Mouse (Mus musculus): ENCODE data around the gene Grm1. TPM values are rescaled to one million over a fixed set of nuclear protein-coding genes. Genes with fewer than 3 reads are reported as not detected.

The Grm1 gene
- polyA plus RNA-seq, 1 experiment from 2014 or later = 0.04 TPM

- DNase-seq (ENCODE audit: low spot score) (peak; percentile 42), ATAC-seq (ENCODE audit: low read depth) (no peak)
- Histone ChIP-seq H3K27me3 (replicated peaks; ENCODE audit: control insufficient read depth, insufficient read depth, low read length) (no peaks in the 10 kb centered on the region), H3K9ac (ENCODE audit: low read depth, low read length) (no peak overlapping the region), H3K4me1 (ENCODE audit: control insufficient read depth, insufficient read depth, low read length) (no peaks in the 10 kb centered on the region), H3K27ac (replicated peaks; ENCODE audit: low read depth, low read length) (no peak overlapping the region), H3K36me3 (ENCODE audit: control insufficient read depth, insufficient read depth, low read length) (no peaks in the 10 kb centered on the region), H3K9me3 (ENCODE audit: control insufficient read depth, low read length) (no peaks in the 10 kb centered on the region), H3K4me3 (ENCODE audit: low read depth, low read length) (no peak overlapping the region), H3K4me2 (ENCODE audit: low read depth, low read length) (no peak overlapping the region)
- WGBS = 86% methylated on average over 1 of the region's 1 CpGs
Measured at GRCm38 (mm10) chr10:10701326-10701725, 380.8 kb downstream of the Grm1 start.

- peak; percentile 38 for DNase-seq (ENCODE audit: low spot score)
- WGBS = 33% methylated on average over 1 of the region's 1 CpGs
- H3K9ac ChIP-seq (ENCODE audit: low read depth, low read length) = no peak overlapping the region
- H3K36me3 ChIP-seq (ENCODE audit: control insufficient read depth, insufficient read depth, low read length) = no peaks in the 10 kb centered on the region
- H3K4me2 ChIP-seq (ENCODE audit: low read depth, low read length) = no peak overlapping the region
- no peaks in the 10 kb centered on the region for H3K27me3 ChIP-seq (replicated peaks; ENCODE audit: control insufficient read depth, insufficient read depth, low read length)
- H3K9me3 ChIP-seq (ENCODE audit: control insufficient read depth, low read length) = no peaks in the 10 kb centered on the region
- H3K4me1 ChIP-seq (ENCODE audit: control insufficient read depth, insufficient read depth, low read length) = no peaks in the 10 kb centered on the region
- H3K27ac ChIP-seq (replicated peaks; ENCODE audit: low read depth, low read length) = no peak overlapping the region
- H3K4me3 ChIP-seq (ENCODE audit: low read depth, low read length) = no peak overlapping the region
- ATAC-seq (ENCODE audit: low read depth) = no peak
Measured at GRCm38 (mm10) chr10:10700903-10701302, 381.3 kb downstream of the Grm1 start.

DNA sequence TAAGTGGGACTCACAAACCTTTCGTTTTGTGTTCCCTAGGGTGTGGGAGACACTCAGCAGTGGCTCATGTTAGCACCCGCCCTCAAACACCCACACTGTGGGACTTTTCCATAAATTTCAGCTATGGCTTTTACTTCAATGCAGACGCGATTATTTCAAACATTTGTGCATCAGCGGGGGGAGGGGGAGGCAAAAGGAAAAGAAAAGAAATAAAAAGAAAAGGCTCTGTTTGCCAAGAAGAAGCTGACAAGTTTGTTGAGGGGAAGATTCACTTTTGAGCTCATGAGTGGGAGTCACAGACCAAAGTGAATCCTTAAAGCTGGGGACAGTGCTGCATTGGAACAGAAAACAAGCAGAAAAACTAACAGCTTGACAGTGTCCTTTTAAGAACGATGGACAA lies 384.7 kb downstream of the Grm1 start:
- Histone ChIP-seq H3K9ac (ENCODE audit: low read depth, low read length) (no peak overlapping the region), H3K4me2 (ENCODE audit: low read depth, low read length) (no peak overlapping the region), H3K4me3 (ENCODE audit: low read depth, low read length) (no peak overlapping the region), H3K27me3 (replicated peaks; ENCODE audit: control insufficient read depth, insufficient read depth, low read length) (no peaks in the 10 kb centered on the region), H3K27ac (replicated peaks; ENCODE audit: low read depth, low read length) (no peak overlapping the region), H3K36me3 (ENCODE audit: control insufficient read depth, insufficient read depth, low read length) (no peaks in the 10 kb centered on the region), H3K4me1 (ENCODE audit: control insufficient read depth, insufficient read depth, low read length) (no peaks in the 10 kb centered on the region), H3K9me3 (ENCODE audit: control insufficient read depth, low read length) (no peaks in the 10 kb centered on the region)
- DNase-seq (ENCODE audit: low spot score) = no peak
- 63% methylated on average over 6 of the region's 6 CpGs for WGBS
- ATAC-seq (ENCODE audit: low read depth) = no peak

DNA sequence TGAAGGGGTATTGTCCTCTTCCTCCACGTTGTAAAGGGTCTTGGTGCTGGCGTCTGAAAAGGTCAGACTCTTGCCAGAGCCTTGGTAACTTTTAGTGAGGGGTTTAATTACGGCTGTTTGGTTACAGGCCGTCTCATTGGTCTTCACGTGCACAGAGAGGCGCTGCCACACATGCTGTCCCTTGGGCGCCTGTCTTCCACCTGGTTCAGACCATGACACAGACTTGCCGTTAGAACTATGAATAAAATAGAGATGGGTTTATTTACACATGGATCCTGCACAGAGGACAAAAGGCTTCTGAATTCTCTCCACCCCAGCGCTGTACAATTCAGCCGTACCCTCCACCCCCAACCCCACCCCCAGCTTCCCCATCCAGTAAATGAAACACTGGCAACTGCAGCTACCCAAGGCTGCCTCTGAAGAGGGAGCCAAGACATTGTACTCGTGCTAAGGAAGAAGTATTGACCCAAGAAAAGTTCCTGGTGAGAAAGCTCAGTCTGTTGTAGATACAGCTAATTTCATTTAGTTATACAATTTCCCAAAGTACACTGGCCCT lies 392.4 kb downstream of the Grm1 start:
- peak overlapping the region; percentile 52 for H3K9ac ChIP-seq (ENCODE audit: low read depth, low read length)
- 14% methylated on average over 10 of the region's 11 CpGs for WGBS
- DNase-seq (ENCODE audit: low spot score) = no peak

DNA sequence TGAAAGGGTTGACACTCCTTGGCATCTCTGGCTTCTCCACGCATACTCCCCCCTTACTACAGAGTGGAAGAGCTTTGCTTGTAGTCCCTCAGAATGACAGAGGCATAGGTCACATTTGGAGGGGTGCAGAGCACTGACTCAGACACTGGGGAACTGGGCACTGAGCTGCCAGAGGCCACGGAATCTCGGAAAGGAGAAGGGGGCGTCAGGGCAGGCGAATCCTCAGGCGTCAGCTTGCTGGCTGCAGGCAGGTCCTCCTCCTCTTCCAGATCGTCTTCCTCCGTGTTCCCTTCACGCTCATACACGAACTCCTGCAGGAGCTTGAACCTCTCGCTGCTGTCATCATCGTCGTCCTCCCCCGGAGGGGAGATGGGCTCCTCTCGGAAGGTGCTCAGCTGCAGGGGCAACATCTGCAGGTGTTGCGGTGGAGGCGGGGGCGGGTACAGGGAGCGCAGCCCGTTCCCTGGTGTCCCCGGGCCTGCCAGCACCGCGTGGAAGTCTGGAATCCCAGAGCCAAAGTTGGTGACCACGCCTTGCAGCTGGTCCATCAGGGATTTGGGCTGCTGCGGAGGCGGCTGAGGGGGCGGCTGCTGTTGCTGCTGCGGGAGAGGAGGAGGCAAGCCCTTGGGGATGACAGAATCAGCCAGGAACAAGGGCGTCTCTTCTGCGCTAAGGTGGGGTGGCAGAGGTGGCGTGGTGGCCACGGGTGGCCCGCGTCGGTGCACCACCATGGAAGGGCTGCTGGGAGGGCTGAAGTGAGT lies 393.1 kb downstream of the Grm1 start:
- Histone ChIP-seq H3K4me2 (ENCODE audit: low read depth, low read length) (peak overlapping the region; percentile 86), H3K9me3 (ENCODE audit: control insufficient read depth, low read length) (no peaks in the 10 kb centered on the region), H3K27ac (replicated peaks; ENCODE audit: low read depth, low read length) (no peak overlapping the region), H3K9ac (ENCODE audit: low read depth, low read length) (peak overlapping the region; percentile 52), H3K4me3 (ENCODE audit: low read depth, low read length) (peak overlapping the region; percentile 43), H3K36me3 (ENCODE audit: control insufficient read depth, insufficient read depth, low read length) (no peaks in the 10 kb centered on the region), H3K4me1 (ENCODE audit: control insufficient read depth, insufficient read depth, low read length) (no peaks in the 10 kb centered on the region), H3K27me3 (replicated peaks; ENCODE audit: control insufficient read depth, insufficient read depth, low read length) (peaks cover 4% of the 10 kb centered on the region; the same call in 1 of the 2 replicates)
- DNase-seq (ENCODE audit: low spot score) = peak; percentile 19
- 4% methylated on average over 31 of the region's 35 CpGs for WGBS
- ATAC-seq (ENCODE audit: low read depth) = peak; percentile 53

More for the DNA sequence above, 392.4 kb downstream of the Grm1 start:
- no peak for ATAC-seq (ENCODE audit: low read depth)
- H3K4me2 ChIP-seq (ENCODE audit: low read depth, low read length) = peak overlapping the region; percentile 86
- H3K4me1 ChIP-seq (ENCODE audit: control insufficient read depth, insufficient read depth, low read length) = no peaks in the 10 kb centered on the region
- no peaks in the 10 kb centered on the region for H3K9me3 ChIP-seq (ENCODE audit: control insufficient read depth, low read length)
- H3K27me3 ChIP-seq (replicated peaks; ENCODE audit: control insufficient read depth, insufficient read depth, low read length) = peaks cover 4% of the 10 kb centered on the region; the same call in 1 of the 2 replicates
- H3K4me3 ChIP-seq (ENCODE audit: low read depth, low read length) = peak overlapping the region; percentile 43
- H3K36me3 ChIP-seq (ENCODE audit: control insufficient read depth, insufficient read depth, low read length) = no peaks in the 10 kb centered on the region
- no peak overlapping the region for H3K27ac ChIP-seq (replicated peaks; ENCODE audit: low read depth, low read length)

DNA sequence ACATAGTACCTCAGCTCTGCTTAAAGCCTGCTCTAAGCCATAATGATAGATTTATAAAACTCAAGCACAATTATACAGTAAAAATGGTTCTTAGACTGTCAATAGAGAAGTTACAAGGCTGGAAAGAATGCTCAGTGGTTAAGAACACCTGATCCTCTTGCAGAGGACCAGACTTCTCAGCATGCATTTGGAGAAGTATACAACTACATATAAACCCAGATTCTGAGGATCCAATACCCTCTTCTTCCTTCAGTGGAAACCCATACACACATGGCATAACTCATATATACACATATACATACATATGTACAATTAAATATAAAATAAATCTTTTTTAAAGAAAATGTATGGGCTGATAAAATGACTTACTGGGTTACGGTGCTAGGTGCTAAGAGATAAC lies 401.1 kb downstream of the Grm1 start, which contains the start of gene Gm10944:
Gene Gm10944, plus strand, starts transcription at position 301 of the 400 bp plus-strand sequence.
- ATAC-seq (ENCODE audit: low read depth) (no peak), DNase-seq (ENCODE audit: low spot score) (no peak)
- Histone ChIP-seq H3K4me3 (ENCODE audit: low read depth, low read length) (no peak within 1 kb of the TSS), H3K27ac (replicated peaks; ENCODE audit: low read depth, low read length) (no peak within 1 kb of the TSS), H3K4me2 (ENCODE audit: low read depth, low read length) (no peak within 1 kb of the TSS), H3K27me3 (replicated peaks; ENCODE audit: control insufficient read depth, insufficient read depth, low read length) (no peaks in the 10 kb centered on the region), H3K9me3 (ENCODE audit: control insufficient read depth, low read length) (no peaks in the 10 kb centered on the region), H3K36me3 (ENCODE audit: control insufficient read depth, insufficient read depth, low read length) (no peaks in the 10 kb centered on the region), H3K9ac (ENCODE audit: low read depth, low read length) (no peak within 1 kb of the TSS), H3K4me1 (ENCODE audit: control insufficient read depth, insufficient read depth, low read length) (no peaks in the 10 kb centered on the region)
- 88% methylated on average over 1 of the region's 1 CpGs for WGBS

DNA sequence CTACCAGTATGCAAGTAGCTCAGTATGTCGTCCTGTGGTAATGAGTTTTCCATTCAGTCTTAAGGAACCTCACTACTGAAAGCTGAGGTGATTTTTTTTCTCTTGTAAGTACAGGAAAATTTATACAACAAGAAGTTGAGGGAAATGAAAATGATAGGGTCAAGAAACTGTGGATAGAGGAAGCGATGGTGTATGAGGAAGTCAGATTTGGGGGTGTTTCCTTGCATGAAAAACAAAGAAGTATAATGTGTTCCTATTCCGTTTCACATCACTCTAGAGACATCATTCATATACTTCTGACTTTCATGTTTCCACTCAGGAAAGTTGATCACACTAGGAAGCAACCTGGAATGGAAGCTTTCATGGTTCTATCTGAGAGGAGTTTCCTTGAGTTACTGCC lies 422.2 kb downstream of the Grm1 start:
- DNase-seq (ENCODE audit: low spot score) (no peak), ATAC-seq (ENCODE audit: low read depth) (no peak)
- H3K36me3 ChIP-seq (ENCODE audit: control insufficient read depth, insufficient read depth, low read length) = no peaks in the 10 kb centered on the region
- H3K9me3 ChIP-seq (ENCODE audit: control insufficient read depth, low read length) = no peaks in the 10 kb centered on the region
- no peaks in the 10 kb centered on the region for H3K4me1 ChIP-seq (ENCODE audit: control insufficient read depth, insufficient read depth, low read length)
- H3K4me2 ChIP-seq (ENCODE audit: low read depth, low read length) = no peak overlapping the region
- H3K9ac ChIP-seq (ENCODE audit: low read depth, low read length) = no peak overlapping the region
- WGBS = 63% methylated on average over 3 of the region's 3 CpGs
- H3K27me3 ChIP-seq (replicated peaks; ENCODE audit: control insufficient read depth, insufficient read depth, low read length) = no peaks in the 10 kb centered on the region
- H3K27ac ChIP-seq (replicated peaks; ENCODE audit: low read depth, low read length) = no peak overlapping the region
- no peak overlapping the region for H3K4me3 ChIP-seq (ENCODE audit: low read depth, low read length)

- Histone ChIP-seq H3K4me3 (ENCODE audit: low read depth, low read length) (no peak overlapping the region), H3K27ac (replicated peaks; ENCODE audit: low read depth, low read length) (no peak overlapping the region), H3K36me3 (ENCODE audit: control insufficient read depth, insufficient read depth, low read length) (no peaks in the 10 kb centered on the region), H3K4me1 (ENCODE audit: control insufficient read depth, insufficient read depth, low read length) (no peaks in the 10 kb centered on the region), H3K4me2 (ENCODE audit: low read depth, low read length) (no peak overlapping the region), H3K9me3 (ENCODE audit: control insufficient read depth, low read length) (no peaks in the 10 kb centered on the region), H3K27me3 (replicated peaks; ENCODE audit: control insufficient read depth, insufficient read depth, low read length) (no peaks in the 10 kb centered on the region), H3K9ac (ENCODE audit: low read depth, low read length) (no peak overlapping the region)
- ATAC-seq (ENCODE audit: low read depth) (no peak), DNase-seq (ENCODE audit: low spot score) (no peak)
- 76% methylated on average over 3 of the region's 3 CpGs for WGBS
Measured at GRCm38 (mm10) chr10:10659161-10659560, 423.0 kb downstream of the Grm1 start.

GRCm38 (mm10) chr10:10656621-10657020 lies 425.5 kb downstream of the Grm1 start:
- H3K9ac ChIP-seq (ENCODE audit: low read depth, low read length) = no peak overlapping the region
- H3K9me3 ChIP-seq (ENCODE audit: control insufficient read depth, low read length) = no peaks in the 10 kb centered on the region
- H3K36me3 ChIP-seq (ENCODE audit: control insufficient read depth, insufficient read depth, low read length) = no peaks in the 10 kb centered on the region
- H3K27me3 ChIP-seq (replicated peaks; ENCODE audit: control insufficient read depth, insufficient read depth, low read length) = no peaks in the 10 kb centered on the region
- H3K4me3 ChIP-seq (ENCODE audit: low read depth, low read length) = no peak overlapping the region
- 74% methylated on average over 4 of the region's 4 CpGs for WGBS
- DNase-seq (ENCODE audit: low spot score) (no peak), ATAC-seq (ENCODE audit: low read depth) (no peak)
- no peak overlapping the region for H3K4me2 ChIP-seq (ENCODE audit: low read depth, low read length)
- no peaks in the 10 kb centered on the region for H3K4me1 ChIP-seq (ENCODE audit: control insufficient read depth, insufficient read depth, low read length)
- no peak overlapping the region for H3K27ac ChIP-seq (replicated peaks; ENCODE audit: low read depth, low read length)
